Mouse (Mus musculus) fibroblast of lung, adult 2 months (primary cell): ENCODE data around the gene Tmem150c.

Experiments used
- DNase-seq: peaks from one replicate; pipeline ENCODE4 v3.0.0-alpha.2; 2011; ENCODE audit warnings: low read depth

Tmem150c gene

GRCm38 (mm10) chr5:100052728-100053127, 106.9 kb downstream of the Tmem150c start:
- no peak for DNase-seq

- DNase-seq: no peak
These were observed 109.7 kb downstream of the Tmem150c start for GRCm38 (mm10) chr5:100049904-100050303.

- DNase-seq: no peak
These were observed 111.7 kb downstream of the Tmem150c start for GRCm38 (mm10) chr5:100047871-100048270.

- DNase-seq: no peak
These were observed 112.4 kb downstream of the Tmem150c start for GRCm38 (mm10) chr5:100047143-100047640.

- DNase-seq: no peak
These were observed 113.5 kb downstream of the Tmem150c start for GRCm38 (mm10) chr5:100046096-100046495.

GRCm38 (mm10) chr5:100044621-100045020, 115.0 kb downstream of the Tmem150c start:
- no peak for DNase-seq

- DNase-seq: no peak
These were observed 115.6 kb downstream of the Tmem150c start for GRCm38 (mm10) chr5:100044030-100044429.

- no peak for DNase-seq
These were observed 116.2 kb downstream of the Tmem150c start for GRCm38 (mm10) chr5:100043361-100043760.

- no peak for DNase-seq
These were observed 117.1 kb downstream of the Tmem150c start for GRCm38 (mm10) chr5:100042467-100042866.

- no peak for DNase-seq
These were observed 118.3 kb downstream of the Tmem150c start for GRCm38 (mm10) chr5:100041272-100041671.

GRCm38 (mm10) chr5:100040281-100040784, 119.3 kb downstream of the Tmem150c start:
- DNase-seq: no peak

GRCm38 (mm10) chr5:100039602-100040142, 119.9 kb downstream of the Tmem150c start, which contains the start of the genes Hnrnpdl and Enoph1:
Hnrnpdl (minus strand) TSS chr5:100039664.
Enoph1 (plus strand) TSS chr5:100039985.
- DNase-seq: peak; percentile 75

- DNase-seq: peak; percentile 79
These were observed 120.7 kb downstream of the Tmem150c start for GRCm38 (mm10) chr5:100038714-100039601.

GRCm38 (mm10) chr5:100037965-100038713, 121.5 kb downstream of the Tmem150c start:
- DNase-seq: no peak

- no peak for DNase-seq
These were observed 122.9 kb downstream of the Tmem150c start for GRCm38 (mm10) chr5:100036681-100037080.

- no peak for DNase-seq
These were observed 123.7 kb downstream of the Tmem150c start for GRCm38 (mm10) chr5:100035950-100036349.

GRCm38 (mm10) chr5:100032646-100033045, 127.0 kb downstream of the Tmem150c start:
- DNase-seq: no peak

- DNase-seq: no peak
These were observed 127.5 kb downstream of the Tmem150c start for GRCm38 (mm10) chr5:100032107-100032506.

GRCm38 (mm10) chr5:100030069-100030468, 129.5 kb downstream of the Tmem150c start:
- DNase-seq: no peak
